ENCODE assay signal across 8 mouse cellular contexts in the genomic region with DNA sequence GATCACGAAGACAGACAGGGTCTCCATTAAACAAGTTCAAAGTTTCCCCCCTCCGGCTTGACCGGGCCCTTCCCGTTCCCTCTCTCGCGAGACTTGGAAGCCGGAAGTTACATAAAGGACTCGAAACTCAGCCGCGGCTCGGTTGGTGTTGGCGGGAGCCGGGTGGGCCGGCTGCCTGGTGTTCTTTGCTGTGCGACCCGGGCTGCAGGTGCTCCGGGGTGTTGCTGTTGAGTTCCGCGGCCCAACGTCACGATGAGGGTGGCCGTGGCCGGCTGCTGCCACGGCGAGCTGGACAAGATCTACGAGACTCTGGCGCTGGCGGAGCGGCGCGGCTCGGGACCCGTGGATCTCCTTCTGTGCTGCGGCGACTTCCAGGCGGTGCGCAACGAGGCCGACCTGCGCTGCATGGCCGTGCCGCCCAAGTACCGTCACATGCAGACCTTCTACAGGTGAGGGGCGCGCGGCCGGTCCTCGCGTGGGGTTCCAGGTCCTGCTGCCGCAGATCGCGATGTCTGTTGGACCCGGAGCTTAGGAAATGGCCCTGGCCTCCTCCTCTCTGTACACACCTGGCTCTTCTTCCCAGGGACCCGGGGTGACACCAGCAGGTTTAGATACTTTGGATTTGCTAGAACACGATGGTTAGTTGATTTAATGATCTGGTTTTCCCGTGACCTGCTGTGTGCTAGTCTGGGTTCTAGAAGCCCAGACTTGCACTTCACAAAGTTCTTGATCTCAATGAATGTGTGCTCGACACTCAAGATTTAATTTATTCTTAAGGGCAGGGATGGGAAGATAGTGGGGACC. TPM values are rescaled to one million over a fixed set of nuclear protein-coding genes. Genes with fewer than 3 reads are reported as not detected.
A peak's percentile ranks its signal among the peaks of the same experiment; 100 is the strongest.
DNase-seq lines count a peak whose midpoint lies in the region; ATAC-seq and TF ChIP-seq lines count a peak whose summit lies in the region.

A gene (plus strand): TSS at position 123 of the 804 bp plus-strand sequence.

- TF ChIP-seq EP300 in CH12.LX (IDR thresholded peaks at IDR 0.05; ENCODE audit: low read length), result no peak
- peak; percentile 88 for TF ChIP-seq EP300 in liver, postnatal 0 days (IDR thresholded peaks at IDR 0.05; ENCODE audit: low read depth)

- peak within 1 kb of the TSS; percentile 88 for H3K4me2 ChIP-seq in CH12.LX (ENCODE audit: insufficient read depth, low read depth, poor library complexity, severe bottlenecking)
- peak within 1 kb of the TSS; percentile 79 for H3K4me2 ChIP-seq in forebrain, embryonic 12.5 days
- H3K4me2 ChIP-seq in liver, postnatal 0 days (ENCODE audit: low read depth, low read length), result peak within 1 kb of the TSS; percentile 81
- peak within 1 kb of the TSS; percentile 62 for H3K4me2 ChIP-seq in neural tube, embryonic 14.5 days (ENCODE audit: low read depth, low read length)

- intact Hi-C loops in heart, postnatal 10 days (cut with DNase I), result loop anchor here (10.0 kb wide), 1 partner anchor 511 kb away; no protein-coding TSS in a partner anchor

- peak; percentile 94 for TF ChIP-seq POLR2A in CH12.LX (IDR thresholded peaks at IDR 0.05; ENCODE audit: low read depth, low read length)

- H3K79me2 ChIP-seq in CH12.LX (replicated peaks; ENCODE audit: control insufficient read depth, extremely low read depth, insufficient read depth, poor library complexity, severe bottlenecking), result peaks cover 24% of the 10 kb centered on the region

- H3K9me3 ChIP-seq in CH12.LX (replicated peaks; ENCODE audit: low read length), result no peaks in the 10 kb centered on the region
- H3K9me3 ChIP-seq in forebrain, embryonic 12.5 days, result no peaks in the 10 kb centered on the region
- H3K9me3 ChIP-seq in liver, postnatal 0 days (ENCODE audit: low read length), result no peaks in the 10 kb centered on the region
- no peaks in the 10 kb centered on the region for H3K9me3 ChIP-seq in neural tube, embryonic 14.5 days (ENCODE audit: control insufficient read depth, low read length)

- TF ChIP-seq RAD21 in CH12.LX (IDR thresholded peaks at IDR 0.05; ENCODE audit: low read depth, low read length), result no peak

- H3K9ac ChIP-seq in CH12.LX (ENCODE audit: insufficient read depth, low read depth), result peak within 1 kb of the TSS; percentile 98
- peak within 1 kb of the TSS; percentile 93 for H3K9ac ChIP-seq in forebrain, embryonic 12.5 days
- peak within 1 kb of the TSS; percentile 97 for H3K9ac ChIP-seq in liver, postnatal 0 days (replicated peaks)
- H3K9ac ChIP-seq in neural tube, embryonic 14.5 days (replicated peaks; ENCODE audit: low read depth, low read length), result peak within 1 kb of the TSS; percentile 82

- H3K27me3 ChIP-seq in CH12.LX (replicated peaks), result no peaks in the 10 kb centered on the region
- H3K27me3 ChIP-seq in forebrain, embryonic 12.5 days, result peaks cover 19% of the 10 kb centered on the region
- H3K27me3 ChIP-seq in liver, postnatal 0 days (ENCODE audit: insufficient read depth, low read length), result no peaks in the 10 kb centered on the region
- no peaks in the 10 kb centered on the region for H3K27me3 ChIP-seq in neural tube, embryonic 14.5 days (ENCODE audit: control insufficient read depth, insufficient read depth, low read length)

- H3K36me3 ChIP-seq in CH12.LX (replicated peaks in 1 of 2; ENCODE audit: control insufficient read depth in 1 of 2, insufficient read depth in 1 of 2, low read length in 1 of 2), result peaks cover 7 to 20% of the 10 kb centered on the region in 2 experiments
- peaks cover 9% of the 10 kb centered on the region for H3K36me3 ChIP-seq in forebrain, embryonic 12.5 days (replicated peaks)
- peaks cover 8% of the 10 kb centered on the region for H3K36me3 ChIP-seq in liver, postnatal 0 days (replicated peaks; ENCODE audit: insufficient read depth, low read length)
- no peaks in the 10 kb centered on the region for H3K36me3 ChIP-seq in neural tube, embryonic 14.5 days (ENCODE audit: control insufficient read depth, insufficient read depth, low read length)

- dilution Hi-C loops in CH12.LX (cut with MboI; ENCODE audit: extremely low pct_ligation_motif_present, extremely low pct_unique_long_range_greater_than_20kb, low sequenced_read_pairs), result no loop called here

- peaks cover 7 to 26% of the 10 kb centered on the region in 2 experiments for H3K4me1 ChIP-seq in CH12.LX (ENCODE audit: control insufficient read depth in 1 of 2, insufficient read depth in 2 of 2)
- peaks cover 11% of the 10 kb centered on the region for H3K4me1 ChIP-seq in forebrain, embryonic 12.5 days
- H3K4me1 ChIP-seq in liver, postnatal 0 days (ENCODE audit: insufficient read depth), result peaks cover 3% of the 10 kb centered on the region; the same call in 1 of the 2 replicates
- H3K4me1 ChIP-seq in neural tube, embryonic 14.5 days (ENCODE audit: control insufficient read depth, insufficient read depth, low read length), result peaks cover 7% of the 10 kb centered on the region; the same call in 1 of the 2 replicates

- peak; percentile 95 for DNase-seq in CH12.LX (ENCODE audit: extremely low read depth)
- DNase-seq in c-Kit-positive CD71-positive TER-119-negative erythroid progenitor cells, embryonic 14.5 days (ENCODE audit: low read depth), result peak; percentile 87
- peak; percentile 94 to 96 for DNase-seq in heart, postnatal 10 days
- DNase-seq in large intestine, adult 2 months (ENCODE audit: low read depth, low spot score), result peak; percentile 88
- DNase-seq in liver, postnatal 0 days, result peak; percentile 92
- peak; percentile 94 for DNase-seq in testis, postnatal 10 days (ENCODE audit: low spot score)

- peak within 1 kb of the TSS; percentile 82 to 100 (median 95) for H3K4me3 ChIP-seq in CH12.LX (replicated peaks in 1 of 3; ENCODE audit: low read depth in 2 of 3, low read length in 2 of 3, poor library complexity in 1 of 3)
- H3K4me3 ChIP-seq in forebrain, embryonic 12.5 days (replicated peaks), result peak within 1 kb of the TSS; percentile 91
- H3K4me3 ChIP-seq in liver, postnatal 0 days (ENCODE audit: low read depth, low read length), result peak within 1 kb of the TSS; percentile 90
- peak within 1 kb of the TSS; percentile 90 for H3K4me3 ChIP-seq in neural tube, embryonic 14.5 days (ENCODE audit: low read depth, low read length)

- under 1% methylated on average over 57 of the region's 57 CpGs for WGBS in forebrain, embryonic 12.5 days
- WGBS in large intestine, adult 2 months, result 1% methylated on average over 57 of the region's 57 CpGs
- 2% methylated on average over 57 of the region's 57 CpGs for WGBS in liver, postnatal 0 days (ENCODE audit: insufficient replicate concordance)
- under 1% methylated on average over 57 of the region's 57 CpGs for WGBS in neural tube, embryonic 14.5 days

- no peak for TF ChIP-seq CTCF in CH12.LX (conservative IDR thresholded peaks at IDR 0.05 in 1 of 2, IDR thresholded peaks at IDR 0.05 in 1 of 2; ENCODE audit: low read depth in 2 of 2, low read length in 2 of 2)
- TF ChIP-seq CTCF in liver, postnatal 0 days (IDR thresholded peaks at IDR 0.05; ENCODE audit: low read depth), result no peak

- peak within 1 kb of the TSS; percentile 89 for H3K27ac ChIP-seq in CH12.LX (ENCODE audit: insufficient read depth, low read depth)
- peak within 1 kb of the TSS; percentile 85 for H3K27ac ChIP-seq in forebrain, embryonic 12.5 days
- H3K27ac ChIP-seq in liver, postnatal 0 days (ENCODE audit: low read depth), result peak within 1 kb of the TSS; percentile 94
- H3K27ac ChIP-seq in neural tube, embryonic 14.5 days (ENCODE audit: low read depth, low read length), result peak within 1 kb of the TSS; percentile 72

- in situ Hi-C loops in CH12.LX (cut with MboI; ENCODE audit: low pct_ligation_motif_present, low pct_unique_long_range_greater_than_20kb, low sequenced_read_pairs), result loop anchor here (5.0 kb wide), 1 partner anchor 119 kb away; no protein-coding TSS in a partner anchor

- ATAC-seq in forebrain, embryonic 12.5 days (ENCODE audit: low FRiP score), result peak; percentile 96
- peak; percentile 98 for ATAC-seq in liver, postnatal 0 days
- peak; percentile 97 for ATAC-seq in neural tube, embryonic 14.5 days (ENCODE audit: low read depth)

TF ChIP-seq in CH12.LX, 34 proteins besides CTCF, POLR2A, EP300 and RAD21 (continues in another document):
- peak; percentile 85 for TF ChIP-seq TCF12 (IDR thresholded peaks at IDR 0.05; ENCODE audit: low read depth, low read length)
- peak; percentile 41; the same call in 1 of the 2 replicates for TF ChIP-seq MAX (IDR thresholded peaks at IDR 0.05; ENCODE audit: low read length)
- peak; percentile 37; the same call in 1 of the 2 replicates for TF ChIP-seq MYC (IDR thresholded peaks at IDR 0.05; ENCODE audit: low read depth, low read length)
- no peak for TF ChIP-seq NRF1 (IDR thresholded peaks at IDR 0.05; ENCODE audit: low read depth, low read length)
- peak; percentile 89; the same call in 1 of the 2 replicates for TF ChIP-seq E2F4 (IDR thresholded peaks at IDR 0.05; ENCODE audit: insufficient replicate concordance, low read depth, low read length)
- TF ChIP-seq ETS1 (conservative IDR thresholded peaks at IDR 0.05; ENCODE audit: low read depth, low read length), result no peak
- peak; percentile 93 for TF ChIP-seq TBP (conservative IDR thresholded peaks at IDR 0.05; ENCODE audit: low read depth, low read length)
- peak; percentile 73 for TF ChIP-seq ZMIZ1 (IDR thresholded peaks at IDR 0.05; ENCODE audit: low read depth, low read length)
- TF ChIP-seq SIN3A (IDR thresholded peaks at IDR 0.05; ENCODE audit: low read length), result peak; percentile 70; the same call in 1 of the 2 replicates
- TF ChIP-seq KAT2A (IDR thresholded peaks at IDR 0.05; ENCODE audit: insufficient replicate concordance, low read length), result peak; percentile 72; the same call in 1 of the 2 replicates
- peak; percentile 82 for TF ChIP-seq POLR2AphosphoS2 (IDR thresholded peaks at IDR 0.05; ENCODE audit: low read depth, low read length)
- peak; percentile 77 for TF ChIP-seq IRF4 (IDR thresholded peaks at IDR 0.05; ENCODE audit: low read depth, low read length)
- TF ChIP-seq RCOR1 (conservative IDR thresholded peaks at IDR 0.05; ENCODE audit: low read depth, low read length), result no peak
- TF ChIP-seq JUN (IDR thresholded peaks at IDR 0.05; ENCODE audit: insufficient read depth, low read depth, low read length), result no peak
- TF ChIP-seq CHD1 (IDR thresholded peaks at IDR 0.05; ENCODE audit: low read depth, low read length), result no peak
- TF ChIP-seq UBTF (IDR thresholded peaks at IDR 0.05; ENCODE audit: low read depth, low read length), result peak; percentile 76; the same call in 1 of the 2 replicates
- peak; percentile 100 for TF ChIP-seq CHD2 (IDR thresholded peaks at IDR 0.05; ENCODE audit: low read length)

RNA-seq across cellular contexts. Expression of the gene that starts here (rescaled TPM):
- total RNA-seq in CH12.LX (2012; rRNA removed) (33.9 and 44.0 TPM in 2 replicates), CH12.LX (2014; rRNA removed) (57.5 and 64.7 TPM in 2 replicates)
- 41.4 and 42.7 TPM in 2 replicates for polyA plus RNA-seq in CH12.LX (2012; ENCODE audit: insufficient read length, low read depth)
- 35.7 and 37.5 TPM in 2 replicates for polyA plus RNA-seq in forebrain, embryonic 12.5 days (2016; fragmentation: Nextera tagmentation; extraction: Ambion mirVana)
- total RNA-seq in heart, postnatal 10 days (2021), result 1 to 10 TPM; 9.0 to 9.5 TPM
- polyA plus RNA-seq in large intestine, adult 2 months (2012; rRNA removed), result 6.0 and 9.3 TPM in 2 replicates
- polyA plus RNA-seq in liver, postnatal 0 days (2015; fragmentation: Nextera tagmentation; extraction: Ambion mirVana), result 9.3 and 9.6 TPM in 2 replicates
- polyA plus RNA-seq in neural tube, embryonic 14.5 days (2014; fragmentation: Nextera tagmentation; extraction: Ambion mirVana), result 22.8 and 23.4 TPM in 2 replicates

Comparison
In these comparisons a context has a peak if more than half of its experiments do, and no peak if none do; other contexts are left out.
1. Peak in every context shown above with its lines: DNase-seq, ATAC-seq, H3K4me3 ChIP-seq and H3K27ac ChIP-seq.